In the genomic region with DNA sequence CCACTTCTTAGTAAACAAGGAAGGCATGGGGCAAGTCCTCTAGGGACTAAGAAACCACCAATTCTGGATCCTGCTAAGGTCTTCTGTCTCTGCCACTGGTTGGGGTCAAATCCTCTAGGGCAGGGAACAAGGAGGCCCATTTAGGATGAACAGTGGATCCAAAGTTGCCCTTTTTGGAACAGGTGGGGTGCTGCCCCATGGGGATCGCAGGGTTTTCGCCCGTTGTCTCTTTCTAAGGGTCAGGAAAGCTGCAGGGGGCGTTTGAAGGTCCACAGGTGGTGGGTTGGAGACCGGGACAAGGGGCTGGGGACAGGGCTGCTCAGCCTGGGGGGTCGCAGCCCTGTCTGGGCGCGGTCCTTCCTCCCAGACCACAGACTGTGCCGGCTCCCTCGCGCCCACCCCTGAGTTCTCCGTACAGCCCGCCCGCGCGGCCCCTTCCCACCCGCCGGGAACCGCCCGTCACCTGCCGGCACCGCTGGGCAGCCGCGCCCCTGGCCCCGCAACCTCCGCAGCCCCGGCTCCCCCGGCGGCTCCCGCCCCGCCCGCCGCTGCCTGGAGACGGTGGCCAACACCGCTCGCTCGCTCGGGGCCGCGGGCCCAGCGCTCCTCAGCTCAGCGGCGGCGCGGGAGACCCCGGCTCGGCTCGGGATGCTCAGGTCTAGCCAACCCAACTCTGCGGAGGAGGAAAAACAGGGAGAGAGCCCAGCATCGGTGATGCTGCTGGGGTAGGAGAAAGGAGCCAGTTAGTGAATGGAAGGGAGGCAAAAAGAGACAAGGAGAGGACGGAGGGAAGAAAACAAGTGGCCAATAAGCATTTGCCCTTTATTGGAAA, we compare ENCODE assay signal across 8 mouse cellular contexts. TPM values are rescaled to one million over a fixed set of nuclear protein-coding genes. Genes with fewer than 3 reads are reported as not detected.
DNase-seq lines count a peak whose midpoint lies in the region; ATAC-seq and TF ChIP-seq lines count a peak whose summit lies in the region.

A gene (minus strand): TSS at position 533 of the 832 bp plus-strand sequence.

- no peaks in the 10 kb centered on the region for H3K36me3 ChIP-seq in embryonic facial prominence, embryonic 10.5 days (replicated peaks)
- no peaks in the 10 kb centered on the region for H3K36me3 ChIP-seq in hindbrain, embryonic 14.5 days (replicated peaks; ENCODE audit: control insufficient read depth, insufficient read depth)
- no peaks in the 10 kb centered on the region for H3K36me3 ChIP-seq in neural tube, embryonic 11.5 days (ENCODE audit: control insufficient read depth, insufficient read depth, low read length)

- H3K27me3 ChIP-seq in embryonic facial prominence, embryonic 10.5 days (replicated peaks; ENCODE audit: low read depth, poor library complexity, severe bottlenecking), result peaks cover 70% of the 10 kb centered on the region
- peaks cover 45% of the 10 kb centered on the region for H3K27me3 ChIP-seq in hindbrain, embryonic 14.5 days (ENCODE audit: control insufficient read depth, insufficient read depth, low read length)
- peaks cover 14% of the 10 kb centered on the region for H3K27me3 ChIP-seq in neural tube, embryonic 11.5 days (ENCODE audit: control insufficient read depth, insufficient read depth, low read length)

- intact Hi-C loops in gastrocnemius, postnatal 36 days (cut with DNase I), result no loop called here

- DNase-seq in layer of hippocampus, adult 2 months (ENCODE audit: low spot score in 2 of 2), result no peak
- DNase-seq in layer of hippocampus, adult 9-10 months (ENCODE audit: low spot score), result no peak
- DNase-seq in embryonic facial prominence, embryonic 10.5 days (ENCODE audit: low spot score), result peak; percentile 60
- peak; percentile 36 for DNase-seq in hindbrain, embryonic 14.5 days (ENCODE audit: low spot score)
- peak; percentile 50 for DNase-seq in neural tube, embryonic 11.5 days (ENCODE audit: low spot score)
- no peak for DNase-seq in gastrocnemius, postnatal 36 days
- no peak for DNase-seq in gastrocnemius, adult 18-20 months (ENCODE audit: low spot score)

- ATAC-seq in hindbrain, embryonic 14.5 days (ENCODE audit: low FRiP score), result peak; percentile 81
- 0 out of 2 replicates have a peak, but pooled peaks have one; percentile 6 for ATAC-seq in neural tube, embryonic 11.5 days (ENCODE audit: insufficient read depth, low FRiP score, low TSS enrichment)
- ATAC-seq in megakaryocyte progenitor cell, adult 5-6 weeks (replicated peaks; ENCODE audit: poor library complexity), result no peak

- H3K4me3 ChIP-seq in layer of hippocampus, adult 2 months, result peak within 1 kb of the TSS; percentile 50
- peak within 1 kb of the TSS; percentile 63 for H3K4me3 ChIP-seq in embryonic facial prominence, embryonic 10.5 days
- peak within 1 kb of the TSS; percentile 53 for H3K4me3 ChIP-seq in hindbrain, embryonic 14.5 days (replicated peaks; ENCODE audit: low read length)
- peak within 1 kb of the TSS; percentile 47 for H3K4me3 ChIP-seq in neural tube, embryonic 11.5 days (ENCODE audit: low read depth, low read length)

- H3K9me3 ChIP-seq in embryonic facial prominence, embryonic 10.5 days, result no peaks in the 10 kb centered on the region
- H3K9me3 ChIP-seq in hindbrain, embryonic 14.5 days (ENCODE audit: control insufficient read depth, low read length), result no peaks in the 10 kb centered on the region
- H3K9me3 ChIP-seq in neural tube, embryonic 11.5 days (ENCODE audit: control insufficient read depth, low read length), result no peaks in the 10 kb centered on the region

- peak within 1 kb of the TSS; percentile 91 for H3K4me2 ChIP-seq in hindbrain, embryonic 14.5 days (replicated peaks)
- H3K4me2 ChIP-seq in neural tube, embryonic 11.5 days (ENCODE audit: low read depth), result peak within 1 kb of the TSS; percentile 92

- H3K9ac ChIP-seq in hindbrain, embryonic 14.5 days, result peak within 1 kb of the TSS; percentile 73
- H3K9ac ChIP-seq in neural tube, embryonic 11.5 days (ENCODE audit: low read length), result peak within 1 kb of the TSS; percentile 63

- no peak within 1 kb of the TSS for H3K27ac ChIP-seq in layer of hippocampus, adult 2 months
- H3K27ac ChIP-seq in embryonic facial prominence, embryonic 10.5 days (replicated peaks), result peak within 1 kb of the TSS; percentile 49
- H3K27ac ChIP-seq in hindbrain, embryonic 14.5 days, result 0 out of 2 replicates have a peak within 1 kb of the TSS, but pooled peaks have one; percentile 3
- no peak within 1 kb of the TSS for H3K27ac ChIP-seq in neural tube, embryonic 11.5 days (ENCODE audit: low read depth, low read length)

- no peak for TF ChIP-seq CTCF in layer of hippocampus, adult 2 months (conservative IDR thresholded peaks at IDR 0.05)

- H3K4me1 ChIP-seq in embryonic facial prominence, embryonic 10.5 days, result peaks cover 9% of the 10 kb centered on the region
- H3K4me1 ChIP-seq in hindbrain, embryonic 14.5 days (replicated peaks; ENCODE audit: control insufficient read depth, insufficient read depth, low read length), result peaks cover 14% of the 10 kb centered on the region; the same call in 1 of the 2 replicates
- H3K4me1 ChIP-seq in neural tube, embryonic 11.5 days (ENCODE audit: control insufficient read depth, insufficient read depth, low read length), result peaks cover 8% of the 10 kb centered on the region

- WGBS in embryonic facial prominence, embryonic 10.5 days, result under 1% methylated on average over 51 of the region's 51 CpGs
- under 1% methylated on average over 47 of the region's 51 CpGs for WGBS in hindbrain, embryonic 14.5 days
- under 1% methylated on average over 43 of the region's 51 CpGs for WGBS in neural tube, embryonic 11.5 days

RNA-seq across cellular contexts. Expression of the gene that starts here (rescaled TPM):
- under 1 TPM; 0.33 to 0.69 TPM for total RNA-seq in layer of hippocampus, adult 2 months (2021)
- polyA plus RNA-seq in embryonic facial prominence, embryonic 10.5 days (2016; fragmentation: Nextera tagmentation; extraction: Ambion mirVana), result 0.05 and 0.28 TPM in 2 replicates
- 1.0 and 1.9 TPM in 2 replicates for polyA plus RNA-seq in hindbrain, embryonic 14.5 days (2014; fragmentation: Nextera tagmentation; extraction: Ambion mirVana)
- 0.88 and 1.1 TPM in 2 replicates for polyA plus RNA-seq in neural tube, embryonic 11.5 days (2014; fragmentation: Nextera tagmentation; extraction: Ambion mirVana)
- total RNA-seq in gastrocnemius, postnatal 36 days (2021), result not detected
- total RNA-seq in gastrocnemius, adult 18-20 months (2021), result not detected
- not detected in 2 replicates for total RNA-seq in megakaryocyte progenitor cell, adult 5-6 weeks (2015)
- total RNA-seq in megakaryocyte progenitor cell, adult 5-6 weeks (2017), result not detected in 2 replicates

Comparison
In these comparisons a context has a peak if more than half of its experiments do, and no peak if none do; other contexts are left out.
1. Peak in DNase-seq, H3K4me3 ChIP-seq and H3K27ac ChIP-seq in embryonic facial prominence, embryonic 10.5 days; RNA of the gene not detected or under 1 TPM.
2. DNase-seq: peak in hindbrain, embryonic 14.5 days (single experiment) and neural tube, embryonic 11.5 days (single experiment); none in layer of hippocampus, adult 2 months (0 of 2), layer of hippocampus, adult 9-10 months (single experiment), gastrocnemius, postnatal 36 days (0 of 2) and gastrocnemius, adult 18-20 months (single experiment).
3. Peak in every context shown above with its lines, with median percentiles within 50 percentile points of each other: H3K4me3 ChIP-seq.